Mouse (Mus musculus) ovary, adult 10 weeks (tissue): ENCODE measurements around the gene Tmem207. TPM values are rescaled to one million over a fixed set of nuclear protein-coding genes. Genes with fewer than 3 reads are reported as not detected.

ENCODE experiments used
- polyA plus RNA-seq: library from polyadenylated mRNA; stranded (reverse); fragments of 350-450 nt; fragmentation: Illumina TruSeq; extraction: RNeasy Lipid Tissue Mini Kit (QIAGEN cat#74804); gene quantifications from one replicate; pipeline ENCODE4 v1.2.3, GENCODE M21; 2014

Tmem207 gene
- polyA plus RNA-seq = not detected

DNA sequence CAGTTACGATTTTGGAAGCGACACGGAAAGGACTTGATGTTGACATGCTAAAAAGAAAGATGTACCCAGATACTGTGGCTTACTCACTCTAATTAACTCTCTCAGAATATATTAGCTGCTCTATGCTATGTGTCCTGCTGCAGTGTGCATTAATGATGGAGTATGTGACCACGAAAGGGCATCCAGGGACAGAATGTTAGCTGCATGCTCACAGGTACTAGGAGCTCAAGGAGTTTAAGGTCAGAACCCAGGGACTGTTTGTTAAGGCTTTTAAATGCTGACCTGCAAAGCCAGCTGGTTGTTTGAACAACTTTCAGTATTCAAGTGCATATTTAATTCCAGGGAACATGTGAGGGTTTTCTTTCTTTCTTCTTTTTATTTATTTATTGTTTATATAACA is at the start of gene Tmem207:
Gene Tmem207, minus strand, starts transcription at position 101 of the 400 bp plus-strand sequence.

DNA sequence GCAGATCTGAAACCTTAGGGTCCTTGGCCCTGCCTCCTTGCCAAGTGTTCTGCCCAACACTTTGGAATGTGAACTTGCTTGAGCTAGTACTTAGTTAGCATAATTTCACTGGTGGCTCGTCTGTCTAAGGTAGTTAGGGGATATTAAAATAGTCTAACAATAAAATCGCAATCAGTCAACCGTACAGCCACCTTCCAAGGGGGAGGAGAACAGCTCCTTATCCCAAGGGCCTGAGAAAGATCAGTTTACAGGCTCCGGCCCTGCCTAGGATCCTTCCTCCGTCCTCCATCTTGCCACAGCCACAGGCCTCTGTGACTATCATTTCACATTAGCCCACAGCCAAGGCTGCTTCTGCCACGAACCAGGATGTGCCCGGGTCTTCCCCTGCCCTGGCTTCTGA is 63.7 kb downstream of the Tmem207 start, which contains the start of gene Cldn16:
Gene Cldn16, plus strand, starts transcription at position 301 of the 400 bp plus-strand sequence.

Other genes starting within 250 kb of the Tmem207 start
- gene Cldn1, start 154.9 kb downstream of the Tmem207 start, polyA plus RNA-seq = 95.5 TPM
- not detected for gene Cldn16, start 63.6 kb downstream of the Tmem207 start, polyA plus RNA-seq
- 34.2 TPM for gene Il1rap, start 54.9 kb upstream of the Tmem207 start, polyA plus RNA-seq